Mouse (Mus musculus) lung, adult 2 months (tissue): ENCODE results near the gene Ass1.

Experiments
- CTCF ChIP-seq: fragments of 200-500 bp; IDR thresholded peaks from 2 replicates; pipeline ENCODE4 v1.5.1; 2011; ENCODE audit warnings: mild to moderate bottlenecking, low read length, control low read depth; ENCODE audit not compliant: insufficient read depth
- POLR2A ChIP-seq: fragments of 200-500 bp; IDR thresholded peaks from 2 replicates; pipeline ENCODE4 v1.6.1; 2011; ENCODE audit warnings: low read depth, mild to moderate bottlenecking, control low read depth, low read length, borderline replicate concordance; ENCODE audit errors: extremely low read depth

DNA sequence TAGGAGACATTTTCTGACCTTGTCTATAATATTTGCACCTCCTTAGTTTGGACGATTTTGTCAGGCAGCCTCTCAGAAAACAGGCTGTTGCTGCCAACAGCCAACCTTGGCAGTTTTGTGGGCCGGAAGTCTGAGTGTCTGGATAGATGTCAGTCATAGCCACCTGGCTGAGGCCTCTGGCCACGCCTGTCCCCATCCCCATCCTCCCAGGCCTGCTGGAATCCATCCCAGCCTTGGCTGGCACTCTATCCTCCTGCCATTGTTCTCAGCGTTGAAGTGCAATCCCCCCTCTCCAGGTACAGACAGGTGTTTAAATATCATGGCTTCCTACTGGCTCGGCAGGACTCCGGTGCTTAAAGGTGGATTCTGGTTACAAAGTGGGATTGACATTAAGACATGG lies 41.3 kb downstream of the Ass1 start:
- TF ChIP-seq CTCF (no peak), POLR2A (no peak)
